Mouse (Mus musculus): ENCODE measurements around the gene Olfr544. TPM values are rescaled to one million over a fixed set of nuclear protein-coding genes. Genes with fewer than 3 reads are reported as not detected.

Gene Olfr544
- total RNA-seq, 1 experiment, result not detected

DNA sequence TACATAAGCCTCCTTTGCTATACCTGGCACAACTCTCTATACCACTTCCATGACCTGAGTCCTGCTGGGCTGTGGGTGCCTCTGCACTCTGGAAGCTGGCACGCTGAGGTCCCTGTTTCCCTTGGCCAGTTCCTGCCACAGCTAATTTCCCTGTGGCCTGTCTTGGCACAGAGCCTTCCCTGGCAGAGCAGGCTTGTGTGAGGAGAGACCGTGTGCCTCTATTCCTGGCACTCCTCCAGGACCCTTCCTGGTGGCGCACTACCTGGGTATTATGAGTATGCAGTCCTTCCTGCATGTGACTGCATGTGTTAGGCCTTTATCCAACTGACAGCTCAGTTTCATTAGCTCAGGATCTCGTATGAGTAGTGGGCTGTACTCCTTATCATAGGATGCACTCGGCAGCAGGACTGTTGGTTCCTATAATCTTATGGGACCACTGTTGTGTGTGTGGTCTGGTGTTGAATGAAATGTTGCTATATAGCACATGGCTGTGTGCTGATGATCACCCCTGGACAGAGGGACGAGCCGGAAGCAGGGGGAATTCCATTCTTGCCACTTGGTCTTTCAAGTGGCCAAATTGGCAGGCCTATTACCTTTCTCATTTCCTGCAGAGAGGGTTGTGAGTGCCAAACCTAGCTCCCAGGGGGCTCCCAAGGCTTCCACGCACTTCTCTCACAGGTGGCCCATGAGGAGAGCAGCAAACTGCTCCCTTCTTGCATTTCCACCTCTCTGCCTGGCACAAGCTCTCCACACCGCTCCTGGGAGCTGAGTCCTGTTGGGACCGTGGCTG lies 28.3 kb upstream of the Olfr544 start:
- Histone ChIP-seq H3K9ac (ENCODE audit: insufficient read depth, low read depth, low read length, poor library complexity, severe bottlenecking) (no peak overlapping the region), H3K4me3 (ENCODE audit: insufficient read depth in 1 of 2, low read depth in 1 of 2, low read length in 2 of 2, poor library complexity in 1 of 2, severe bottlenecking in 1 of 2) (no peak overlapping the region), H3K4me1 (ENCODE audit: control insufficient read depth in 2 of 2, insufficient read depth in 2 of 2, low read length in 2 of 2, poor library complexity in 1 of 2) (peaks cover 0 to 3% of the 10 kb centered on the region in 2 experiments; a peak in 1 of 4 replicates), H3K27ac (ENCODE audit: insufficient read depth, low read depth, low read length, poor library complexity, severe bottlenecking) (no peak overlapping the region), H3K36me3 (ENCODE audit: control insufficient read depth, insufficient read depth, low read length, poor library complexity, severe bottlenecking) (no peaks in the 10 kb centered on the region), H3K9me3 (ENCODE audit: control insufficient read depth, insufficient read depth, low read depth, low read length) (no peaks in the 10 kb centered on the region)
- in situ Hi-C loops (cut with MboI; ENCODE audit: low sequenced_read_pairs in 2 of 2, unreplicated experiment in 2 of 2), result loop anchor here (25.0 kb wide), 2 partner anchors 396 to 596 kb away; partner anchors contain the start of genes Olfr571 (in 1 of the 2) and Olfr572 (in 1 of the 2)
- no peak for DNase-seq (ENCODE audit: low read depth, low spot score)
- TF ChIP-seq MAFK (IDR thresholded peaks at IDR 0.05; ENCODE audit: insufficient read depth, low read depth, low read length) (no peak), ZC3H11A (IDR thresholded peaks at IDR 0.05; ENCODE audit: borderline replicate concordance, low read depth, low read length) (no peak), HCFC1 (IDR thresholded peaks at IDR 0.05; ENCODE audit: borderline replicate concordance, insufficient read depth, low read length) (no peak), ZNF384 (IDR thresholded peaks at IDR 0.05; ENCODE audit: low read depth, low read length) (no peak), CHD2 (IDR thresholded peaks at IDR 0.05; ENCODE audit: low read depth, low read length) (no peak)

DNA sequence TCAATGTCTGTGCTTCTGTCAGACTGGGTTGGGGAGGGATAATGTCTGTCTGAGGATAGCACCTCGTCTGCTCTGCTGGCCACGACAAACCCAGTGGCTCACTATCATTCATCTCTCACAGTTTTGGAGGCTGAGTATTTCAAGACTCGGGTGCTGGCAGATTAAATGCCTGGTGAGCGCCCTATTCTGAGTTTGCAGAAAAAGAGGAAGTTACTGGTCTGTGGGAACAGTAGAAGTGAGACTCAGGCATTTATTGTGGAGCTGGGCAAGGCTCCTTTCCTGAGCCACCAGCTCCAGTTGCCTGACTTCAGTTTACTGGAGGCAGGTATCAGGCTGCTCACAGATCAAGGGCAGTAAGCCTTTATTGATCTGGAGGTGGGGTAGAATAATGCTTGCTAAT lies 26.0 kb upstream of the Olfr544 start:
- no peak overlapping the region for H3K27ac ChIP-seq (ENCODE audit: insufficient read depth, low read depth, low read length, poor library complexity, severe bottlenecking)
- H3K4me1 ChIP-seq (ENCODE audit: control insufficient read depth in 2 of 2, insufficient read depth in 2 of 2, low read length in 2 of 2, poor library complexity in 1 of 2), result peaks cover 0 to 3% of the 10 kb centered on the region in 2 experiments; a peak in 1 of 4 replicates
- DNase-seq (ENCODE audit: low read depth, low spot score), result no peak
- no peak overlapping the region for H3K4me3 ChIP-seq (ENCODE audit: insufficient read depth in 1 of 2, low read depth in 1 of 2, low read length in 2 of 2, poor library complexity in 1 of 2, severe bottlenecking in 1 of 2)
- H3K36me3 ChIP-seq (ENCODE audit: control insufficient read depth, insufficient read depth, low read length, poor library complexity, severe bottlenecking), result no peaks in the 10 kb centered on the region
- no peaks in the 10 kb centered on the region for H3K9me3 ChIP-seq (ENCODE audit: control insufficient read depth, insufficient read depth, low read depth, low read length)
- no peak overlapping the region for H3K9ac ChIP-seq (ENCODE audit: insufficient read depth, low read depth, low read length, poor library complexity, severe bottlenecking)
- in situ Hi-C loops (cut with MboI; ENCODE audit: low sequenced_read_pairs in 2 of 2, unreplicated experiment in 2 of 2), result loop anchor here (25.0 kb wide), 2 partner anchors 398 to 598 kb away; partner anchors contain the start of genes Olfr571 (in 1 of the 2) and Olfr572 (in 1 of the 2)
- TF ChIP-seq ZC3H11A (IDR thresholded peaks at IDR 0.05; ENCODE audit: borderline replicate concordance, low read depth, low read length) (no peak), HCFC1 (IDR thresholded peaks at IDR 0.05; ENCODE audit: borderline replicate concordance, insufficient read depth, low read length) (no peak), CHD2 (IDR thresholded peaks at IDR 0.05; ENCODE audit: low read depth, low read length) (no peak), ZNF384 (IDR thresholded peaks at IDR 0.05; ENCODE audit: low read depth, low read length) (no peak), MAFK (IDR thresholded peaks at IDR 0.05; ENCODE audit: insufficient read depth, low read depth, low read length) (no peak)

DNA sequence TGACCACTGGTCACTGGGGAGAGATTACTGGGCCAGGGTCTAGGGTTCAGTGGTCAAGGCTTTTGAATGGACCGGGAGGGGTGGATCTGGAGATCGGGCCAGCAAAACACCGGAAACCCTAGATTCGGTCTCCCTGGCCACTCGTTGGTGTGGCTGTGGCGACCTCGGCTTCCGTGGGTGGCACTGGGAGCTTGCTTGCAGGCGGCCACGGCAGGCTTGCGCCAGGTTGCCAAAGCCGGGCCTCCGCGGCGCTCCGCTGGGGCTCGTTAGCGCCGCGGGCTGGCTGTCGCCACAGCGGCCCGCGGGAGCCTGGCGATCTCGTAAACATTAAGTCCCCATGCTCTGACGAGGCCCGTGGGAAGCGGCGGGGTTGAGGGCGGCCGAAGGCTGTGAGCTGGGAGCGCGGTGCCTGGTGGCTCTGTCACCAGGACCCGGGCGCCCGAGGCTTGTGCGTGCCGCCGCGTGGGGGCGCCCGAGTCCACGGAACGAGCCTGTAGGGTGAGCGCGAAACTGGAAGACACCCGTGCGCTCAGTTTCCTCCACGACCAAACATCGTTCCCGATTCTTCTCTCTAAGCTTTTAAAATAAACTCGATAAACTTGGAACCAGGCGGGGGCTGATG lies 24.8 kb upstream of the Olfr544 start:
- Histone ChIP-seq H3K36me3 (ENCODE audit: control insufficient read depth, insufficient read depth, low read length, poor library complexity, severe bottlenecking) (no peaks in the 10 kb centered on the region), H3K4me1 (ENCODE audit: control insufficient read depth in 2 of 2, insufficient read depth in 2 of 2, low read length in 2 of 2, poor library complexity in 1 of 2) (peaks cover 0 to 3% of the 10 kb centered on the region in 2 experiments; a peak in 1 of 4 replicates), H3K9ac (ENCODE audit: insufficient read depth, low read depth, low read length, poor library complexity, severe bottlenecking) (peak overlapping the region; percentile 80), H3K4me3 (ENCODE audit: insufficient read depth in 1 of 2, low read depth in 1 of 2, low read length in 2 of 2, poor library complexity in 1 of 2, severe bottlenecking in 1 of 2) (peak overlapping the region; percentile 65 to 71), H3K27ac (ENCODE audit: insufficient read depth, low read depth, low read length, poor library complexity, severe bottlenecking) (no peak overlapping the region), H3K9me3 (ENCODE audit: control insufficient read depth, insufficient read depth, low read depth, low read length) (no peaks in the 10 kb centered on the region)
- peak; percentile 58 for DNase-seq (ENCODE audit: low read depth, low spot score)
- TF ChIP-seq ZC3H11A (IDR thresholded peaks at IDR 0.05; ENCODE audit: borderline replicate concordance, low read depth, low read length) (peak; percentile 41; the same call in 1 of the 2 replicates), MAFK (IDR thresholded peaks at IDR 0.05; ENCODE audit: insufficient read depth, low read depth, low read length) (no peak)
- in situ Hi-C loops (cut with MboI; ENCODE audit: low sequenced_read_pairs in 2 of 2, unreplicated experiment in 2 of 2), result loop anchor here (25.0 kb wide), 2 partner anchors 399 to 599 kb away; partner anchors contain the start of genes Olfr571 (in 1 of the 2) and Olfr572 (in 1 of the 2)

DNA sequence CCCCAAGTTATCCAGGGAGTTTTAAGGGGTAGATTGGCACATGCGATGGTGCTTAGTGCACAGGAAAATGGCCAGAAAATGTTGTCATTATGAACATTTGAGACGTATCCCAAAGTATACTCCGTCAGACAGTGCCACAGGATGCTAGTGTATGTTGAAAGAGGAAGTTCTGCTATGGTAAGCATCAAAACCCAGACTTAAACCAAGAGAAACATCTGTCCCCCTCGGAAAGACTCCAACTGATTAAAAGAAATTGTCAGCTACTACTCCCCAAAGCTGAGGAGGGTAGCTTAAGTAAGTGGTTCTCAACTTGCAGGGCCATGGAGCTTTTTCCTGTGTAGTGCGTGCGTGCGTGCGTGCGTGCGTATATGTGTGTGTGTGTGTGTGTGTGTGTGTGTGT lies 23.8 kb upstream of the Olfr544 start:
- Histone ChIP-seq H3K9me3 (ENCODE audit: control insufficient read depth, insufficient read depth, low read depth, low read length) (no peaks in the 10 kb centered on the region), H3K9ac (ENCODE audit: insufficient read depth, low read depth, low read length, poor library complexity, severe bottlenecking) (no peak overlapping the region), H3K36me3 (ENCODE audit: control insufficient read depth, insufficient read depth, low read length, poor library complexity, severe bottlenecking) (no peaks in the 10 kb centered on the region), H3K4me1 (ENCODE audit: control insufficient read depth in 2 of 2, insufficient read depth in 2 of 2, low read length in 2 of 2, poor library complexity in 1 of 2) (peaks cover 0 to 3% of the 10 kb centered on the region in 2 experiments; a peak in 1 of 4 replicates), H3K4me3 (ENCODE audit: insufficient read depth in 1 of 2, low read depth in 1 of 2, low read length in 2 of 2, poor library complexity in 1 of 2, severe bottlenecking in 1 of 2) (no peak overlapping the region), H3K27ac (ENCODE audit: insufficient read depth, low read depth, low read length, poor library complexity, severe bottlenecking) (no peak overlapping the region)
- no peak for TF ChIP-seq ZC3H11A (IDR thresholded peaks at IDR 0.05; ENCODE audit: borderline replicate concordance, low read depth, low read length)
- no peak for TF ChIP-seq HCFC1 (IDR thresholded peaks at IDR 0.05; ENCODE audit: borderline replicate concordance, insufficient read depth, low read length)
- no peak for TF ChIP-seq MAFK (IDR thresholded peaks at IDR 0.05; ENCODE audit: insufficient read depth, low read depth, low read length)
- no peak for TF ChIP-seq ZNF384 (IDR thresholded peaks at IDR 0.05; ENCODE audit: low read depth, low read length)
- TF ChIP-seq CHD2 (IDR thresholded peaks at IDR 0.05; ENCODE audit: low read depth, low read length), result no peak
- in situ Hi-C loops (cut with MboI; ENCODE audit: low sequenced_read_pairs in 2 of 2, unreplicated experiment in 2 of 2), result loop anchor here (25.0 kb wide), 2 partner anchors 400 to 600 kb away; partner anchors contain the start of genes Olfr571 (in 1 of the 2) and Olfr572 (in 1 of the 2)
- DNase-seq (ENCODE audit: low read depth, low spot score), result no peak

Measured in ES-E14 (cell line).